Mouse (Mus musculus): Measurements from ENCODE around the gene 2700097O09Rik. TPM values are rescaled to one million over a fixed set of nuclear protein-coding genes. Genes with fewer than 3 reads are reported as not detected.
"Not testable (repeated sequence)": the region's sequence is repeated elsewhere in the genome, so short reads cannot be mapped to it uniquely, and the experiment has no call there.

Gene 2700097O09Rik
- 38.2 and 40.1 TPM in 2 replicates for polyA plus RNA-seq (2015; fragmentation: Nextera tagmentation; extraction: Ambion mirVana)

DNA sequence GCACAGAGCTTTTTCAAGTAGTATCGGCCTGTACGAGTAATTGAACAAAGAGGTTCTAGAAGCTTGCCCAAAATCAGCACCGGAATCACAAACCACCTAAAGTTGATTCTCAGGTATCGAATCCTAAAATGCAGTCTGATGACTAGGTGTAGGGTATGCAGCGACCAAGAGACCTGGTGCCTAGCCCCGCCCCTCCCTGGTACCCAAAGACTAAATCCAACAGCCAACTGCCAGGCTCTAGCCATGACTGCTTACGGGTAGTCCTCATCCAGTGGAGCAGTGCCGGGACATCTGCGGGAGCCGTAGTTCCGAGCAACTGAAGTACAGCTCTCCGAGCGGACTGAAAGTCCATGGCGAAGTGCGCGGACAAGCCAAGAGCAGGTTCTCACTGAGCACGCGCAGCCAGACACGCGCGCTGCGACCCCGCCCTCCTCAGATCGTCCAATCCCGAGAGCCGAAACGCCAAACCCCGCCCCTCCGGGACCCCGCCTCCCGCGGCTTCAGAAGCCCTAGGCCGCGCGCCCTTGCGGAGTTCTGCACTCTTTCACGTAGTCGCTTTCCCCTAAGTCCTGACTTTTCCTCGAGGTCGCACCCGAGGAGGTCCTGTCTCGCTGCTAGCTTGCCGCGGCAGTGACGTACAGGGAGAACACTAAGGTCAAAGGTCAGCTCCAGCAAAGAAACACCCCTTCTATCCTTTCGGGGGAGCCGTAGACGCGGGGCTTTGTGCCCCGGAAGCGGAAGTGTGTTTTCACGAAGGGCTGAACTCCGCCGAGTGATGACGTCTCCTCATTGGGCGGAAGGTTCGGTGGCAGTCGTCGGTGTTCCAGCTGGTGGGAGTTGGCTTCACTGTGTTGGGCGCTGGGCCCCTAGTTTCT lies at the start of gene 2700097O09Rik, which contains the start of gene Srp54a:
Gene 2700097O09Rik (minus strand): TSS at position 385 of the 875 bp plus-strand sequence.
Gene Srp54a (plus strand): TSS at position 537 of the 875 bp plus-strand sequence.
- Histone ChIP-seq H3K9ac (peak within 1 kb of the TSS; percentile 81), H3K4me2 (peak within 1 kb of the TSS; percentile 65), H3K4me3 (replicated peaks) (peak within 1 kb of the TSS; percentile 77), H3K27ac (peak within 1 kb of the TSS; percentile 93)
- peak; percentile 99 for ATAC-seq (replicated peaks; ENCODE audit: low FRiP score)
- H3K36me3 ChIP-seq; H3K9me3 ChIP-seq (replicated peaks); H3K4me1 ChIP-seq; H3K27me3 ChIP-seq: not testable (repeated sequence)
- under 1% methylated on average over 60 of the region's 60 CpGs for WGBS

DNA sequence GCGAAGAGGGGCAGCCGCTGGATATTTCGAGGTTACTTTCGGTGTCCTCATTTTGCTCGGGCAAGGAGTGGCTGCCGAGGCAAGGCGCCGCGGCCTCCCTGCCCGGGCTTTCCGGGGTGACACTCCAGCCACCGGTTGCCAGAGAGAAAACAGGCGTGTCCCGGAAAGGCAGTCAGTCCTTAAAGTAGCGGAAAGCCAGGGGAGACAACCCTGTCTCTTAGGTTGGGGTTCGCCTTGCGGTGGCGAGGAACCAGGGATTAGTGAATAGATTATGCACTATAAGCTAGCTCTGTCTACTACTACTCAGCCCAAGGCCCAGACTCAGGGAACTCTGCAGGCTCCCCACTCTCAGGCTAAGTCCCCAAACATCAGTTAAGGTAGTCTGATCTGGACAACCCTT lies 44.8 kb upstream of the 2700097O09Rik start:
- H3K4me1 ChIP-seq; H3K4me2 ChIP-seq; H3K4me3 ChIP-seq (replicated peaks); H3K36me3 ChIP-seq; H3K9me3 ChIP-seq (replicated peaks); H3K27me3 ChIP-seq; H3K9ac ChIP-seq; H3K27ac ChIP-seq: not testable (repeated sequence)
- ATAC-seq (replicated peaks; ENCODE audit: low FRiP score) = peak; percentile 49
- WGBS = no CpG with 5 or more reads among the region's 18 CpGs

- H3K4me3 ChIP-seq (replicated peaks); H3K36me3 ChIP-seq; H3K4me2 ChIP-seq; H3K4me1 ChIP-seq; H3K9me3 ChIP-seq (replicated peaks); H3K9ac ChIP-seq; H3K27me3 ChIP-seq; H3K27ac ChIP-seq: not testable (repeated sequence)
- ATAC-seq (replicated peaks; ENCODE audit: low FRiP score) = peak; percentile 98
- WGBS = no CpG with 5 or more reads among the region's 40 CpGs
These were observed 44.3 kb upstream of the 2700097O09Rik start, which contains the start of gene Fam177a for GRCm38 (mm10) chr12:55124242-55124641. Gene Fam177a (plus strand): TSS chr12:55124469.

DNA sequence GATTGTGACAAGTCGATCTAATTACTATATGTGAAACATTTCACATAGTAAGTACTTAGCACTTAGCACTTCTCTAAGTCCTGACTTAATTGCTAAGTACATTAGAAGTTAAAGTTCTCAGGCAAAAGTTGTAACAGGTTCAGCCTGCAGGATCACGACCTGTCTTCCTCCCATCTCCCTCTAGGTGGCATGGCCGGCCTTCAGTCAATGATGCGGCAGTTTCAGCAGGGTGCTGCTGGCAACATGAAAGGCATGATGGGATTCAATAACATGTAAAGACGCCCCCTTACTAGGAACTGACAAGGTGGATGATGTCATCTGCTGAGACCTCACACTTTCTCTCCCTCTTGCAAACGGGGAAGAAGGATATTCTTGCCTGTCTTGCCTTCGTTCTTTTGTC lies 32.7 kb upstream of the 2700097O09Rik start:
- not testable (repeated sequence) for H3K36me3 ChIP-seq; H3K9ac ChIP-seq; H3K27ac ChIP-seq; H3K4me3 ChIP-seq (replicated peaks); H3K27me3 ChIP-seq; ATAC-seq (replicated peaks; ENCODE audit: low FRiP score); H3K4me2 ChIP-seq; H3K4me1 ChIP-seq; H3K9me3 ChIP-seq (replicated peaks)
- WGBS = no CpG with 5 or more reads among the region's 7 CpGs

GRCm38 (mm10) chr12:55092127-55092526 lies 12.2 kb upstream of the 2700097O09Rik start:
- H3K4me1 ChIP-seq; H3K36me3 ChIP-seq; H3K27me3 ChIP-seq; H3K27ac ChIP-seq; H3K9ac ChIP-seq; ATAC-seq (replicated peaks; ENCODE audit: low FRiP score); H3K4me3 ChIP-seq (replicated peaks); H3K9me3 ChIP-seq (replicated peaks); H3K4me2 ChIP-seq: not testable (repeated sequence)
- WGBS = 100% methylated on average over 1 of the region's 7 CpGs

DNA sequence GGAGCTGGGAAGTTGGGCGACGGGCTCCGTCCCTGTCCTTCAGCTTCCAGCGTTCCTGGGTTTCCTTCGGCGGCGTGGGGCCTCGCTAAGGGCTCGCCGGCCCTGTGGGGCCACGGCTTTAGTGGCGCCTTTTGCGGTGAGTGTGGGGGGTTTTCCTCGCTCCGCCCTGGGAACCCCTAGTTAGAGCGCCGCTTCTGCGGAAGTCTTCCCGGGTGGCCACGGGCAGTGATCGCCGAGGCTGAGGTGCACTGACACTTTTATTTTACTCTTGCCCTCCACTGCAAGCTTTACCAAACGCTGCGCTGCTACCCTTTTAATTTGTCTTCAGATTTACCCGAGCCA lies 662 bp upstream of the 2700097O09Rik start:
- 0% methylated on average over 25 of the region's 25 CpGs for WGBS
- H3K9me3 ChIP-seq (replicated peaks); H3K36me3 ChIP-seq; H3K27me3 ChIP-seq; H3K4me1 ChIP-seq: not testable (repeated sequence)
- H3K4me3 ChIP-seq (replicated peaks) = peak overlapping the region; percentile 77
- peak overlapping the region; percentile 55 for H3K4me2 ChIP-seq
- H3K9ac ChIP-seq = peak overlapping the region; percentile 81
- peak; percentile 60 for ATAC-seq (replicated peaks; ENCODE audit: low FRiP score)
- H3K27ac ChIP-seq = peak overlapping the region; percentile 93

GRCm38 (mm10) chr12:55078706-55079105 lies 1.2 kb downstream of the 2700097O09Rik start:
- not testable (repeated sequence) for H3K9ac ChIP-seq; ATAC-seq (replicated peaks; ENCODE audit: low FRiP score); H3K36me3 ChIP-seq; H3K4me1 ChIP-seq; H3K27me3 ChIP-seq; H3K9me3 ChIP-seq (replicated peaks); H3K4me3 ChIP-seq (replicated peaks); H3K27ac ChIP-seq
- peak overlapping the region; percentile 25 for H3K4me2 ChIP-seq
- WGBS = 49% methylated on average over 2 of the region's 2 CpGs

GRCm38 (mm10) chr12:55075296-55075695 lies 4.6 kb downstream of the 2700097O09Rik start:
- no peaks in the 10 kb centered on the region for H3K9me3 ChIP-seq (replicated peaks)
- H3K4me3 ChIP-seq (replicated peaks) = no peak overlapping the region
- WGBS = 93% methylated on average over 2 of the region's 2 CpGs
- H3K27me3 ChIP-seq = no peaks in the 10 kb centered on the region
- no peaks in the 10 kb centered on the region for H3K36me3 ChIP-seq
- no peak overlapping the region for H3K9ac ChIP-seq
- H3K27ac ChIP-seq = no peak overlapping the region
- no peak overlapping the region for H3K4me2 ChIP-seq
- no peak for ATAC-seq (replicated peaks; ENCODE audit: low FRiP score)
- H3K4me1 ChIP-seq = peaks cover 3% of the 10 kb centered on the region; the same call in 1 of the 2 replicates

DNA sequence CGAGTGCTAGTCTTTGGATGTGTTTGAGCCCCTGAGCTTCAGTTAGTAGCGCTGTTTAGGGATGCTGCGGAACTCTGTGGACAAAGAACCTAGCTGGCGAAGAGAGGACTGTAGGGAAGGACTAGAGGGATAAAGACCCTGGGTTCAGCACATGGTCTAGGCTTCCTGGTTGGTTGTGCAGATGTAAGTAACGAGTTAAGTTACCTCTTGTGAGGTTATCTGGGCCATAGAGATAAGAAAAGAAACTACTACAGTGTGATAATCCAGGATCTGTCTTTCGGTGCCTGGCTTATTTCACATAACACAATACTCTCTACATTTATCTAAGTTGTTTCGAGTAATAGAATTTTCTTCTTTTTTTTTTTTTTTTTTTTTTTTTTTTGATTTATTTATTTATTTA lies 6.2 kb downstream of the 2700097O09Rik start:
- H3K36me3 ChIP-seq = no peaks in the 10 kb centered on the region
- H3K9ac ChIP-seq = no peak overlapping the region
- no peaks in the 10 kb centered on the region for H3K9me3 ChIP-seq (replicated peaks)
- no peaks in the 10 kb centered on the region for H3K27me3 ChIP-seq
- H3K4me1 ChIP-seq = no peaks in the 10 kb centered on the region
- H3K4me2 ChIP-seq = no peak overlapping the region
- no peak overlapping the region for H3K4me3 ChIP-seq (replicated peaks)
- WGBS = 97% methylated on average over 7 of the region's 7 CpGs
- no peak for ATAC-seq (replicated peaks; ENCODE audit: low FRiP score)
- no peak overlapping the region for H3K27ac ChIP-seq

GRCm38 (mm10) chr12:55072495-55072894 lies 7.4 kb downstream of the 2700097O09Rik start:
- 64% methylated on average over 4 of the region's 4 CpGs for WGBS
- H3K9ac ChIP-seq = no peak overlapping the region
- H3K4me2 ChIP-seq = no peak overlapping the region
- ATAC-seq (replicated peaks; ENCODE audit: low FRiP score) = no peak
- H3K4me3 ChIP-seq (replicated peaks) = no peak overlapping the region
- peaks cover 5% of the 10 kb centered on the region; the same call in 1 of the 2 replicates for H3K36me3 ChIP-seq
- H3K9me3 ChIP-seq (replicated peaks) = no peaks in the 10 kb centered on the region
- H3K27ac ChIP-seq = no peak overlapping the region
- H3K27me3 ChIP-seq = no peaks in the 10 kb centered on the region
- H3K4me1 ChIP-seq = no peaks in the 10 kb centered on the region

DNA sequence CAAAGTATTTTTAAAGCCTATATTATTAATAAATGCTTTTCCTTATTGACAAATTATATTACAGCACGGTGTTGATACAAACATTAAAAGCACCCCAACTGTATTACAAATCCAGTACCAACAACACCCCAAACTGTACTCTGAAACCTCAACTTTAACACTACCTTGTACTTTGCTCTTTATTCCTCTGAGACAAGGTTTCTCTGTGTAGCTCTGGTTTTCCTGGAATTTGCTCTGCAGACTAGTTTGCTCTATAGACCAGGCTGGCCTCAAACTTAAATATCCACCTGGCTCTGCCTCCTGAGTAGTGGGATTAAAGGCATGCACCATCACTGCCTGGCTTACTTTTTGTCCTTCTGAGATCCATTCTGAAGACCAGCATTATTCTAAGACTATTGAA lies 17.8 kb downstream of the 2700097O09Rik start:
- H3K27me3 ChIP-seq = no peaks in the 10 kb centered on the region
- no peak overlapping the region for H3K9ac ChIP-seq
- peaks cover 15% of the 10 kb centered on the region for H3K36me3 ChIP-seq
- no peaks in the 10 kb centered on the region; the same call in 1 of the 2 replicates for H3K4me1 ChIP-seq
- 90% methylated on average over 1 of the region's 1 CpGs for WGBS
- no peak overlapping the region for H3K4me2 ChIP-seq
- H3K9me3 ChIP-seq (replicated peaks) = no peaks in the 10 kb centered on the region
- no peak overlapping the region for H3K27ac ChIP-seq
- no peak for ATAC-seq (replicated peaks; ENCODE audit: low FRiP score)
- H3K4me3 ChIP-seq (replicated peaks) = no peak overlapping the region

DNA sequence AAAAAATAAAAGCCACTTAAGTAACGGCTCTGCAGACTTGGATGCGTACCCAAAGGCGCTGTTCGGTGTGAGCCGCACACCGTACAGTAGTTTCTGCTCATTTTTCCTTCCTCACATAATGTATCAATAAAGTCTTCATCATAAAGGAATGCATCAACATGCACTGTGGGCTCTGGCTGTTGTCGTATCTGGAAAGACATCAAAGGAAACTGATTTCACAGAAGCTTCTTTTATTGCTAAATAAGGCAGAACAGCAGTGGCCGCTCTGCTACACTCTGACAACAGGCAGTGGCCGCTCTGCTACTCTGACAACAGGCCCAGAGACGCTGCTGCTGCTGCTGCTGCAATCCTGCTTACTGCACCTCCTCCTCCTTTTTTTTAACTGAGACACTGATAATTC lies 18.9 kb downstream of the 2700097O09Rik start:
- Histone ChIP-seq H3K36me3 (peaks cover 18% of the 10 kb centered on the region), H3K27ac (no peak overlapping the region)
- no peak for ATAC-seq (replicated peaks; ENCODE audit: low FRiP score)

More for the DNA sequence above, 18.9 kb downstream of the 2700097O09Rik start:
- Histone ChIP-seq H3K27me3 (no peaks in the 10 kb centered on the region), H3K4me3 (replicated peaks) (no peak overlapping the region), H3K9me3 (replicated peaks) (no peaks in the 10 kb centered on the region), H3K9ac (no peak overlapping the region), H3K4me1 (no peaks in the 10 kb centered on the region; the same call in 1 of the 2 replicates), H3K4me2 (no peak overlapping the region)
- WGBS = 74% methylated on average over 10 of the region's 10 CpGs

Measured in kidney, embryonic 15.5 days (tissue).